Mouse (Mus musculus): ENCODE measurements around the gene L3mbtl2.

GRCm38 (mm10) chr15:81722361-81722760 lies 58.7 kb downstream of the L3mbtl2 start:
- TF ChIP-seq GATA1 (IDR thresholded peaks at IDR 0.05; ENCODE audit: low read length), result no peak
- TF ChIP-seq TAL1 (IDR thresholded peaks at IDR 0.05; ENCODE audit: low read length), result no peak

Measured in erythroblast, embryonic 14.5 days (primary cell).